Mouse (Mus musculus): ENCODE measurements around the gene Pdcd1lg2. TPM values are rescaled to one million over a fixed set of nuclear protein-coding genes. Genes with fewer than 3 reads are reported as not detected.

The Pdcd1lg2 gene
- polyA plus RNA-seq, 1 experiment from 2014 or later, result 0.26 TPM

GRCm38 (mm10) chr19:29368671-29369309 is 41.9 kb upstream of the Pdcd1lg2 start:
- ATAC-seq (no peak), DNase-seq (ENCODE audit: low read depth, low spot score) (no peak)
- in situ Hi-C loops (cut with MboI; ENCODE audit: low pct_unique_long_range_greater_than_20kb), result loop anchor here (5.0 kb wide), 1 partner anchor 134 kb away; no protein-coding TSS in a partner anchor
- no peaks in the 10 kb centered on the region for H3K27me3 ChIP-seq
- CTCF ChIA-PET, result interaction anchor here (1.2 to 2.4 kb wide), 2 partner anchors 13 to 101 kb away, joined by 3 to 11 read pairs; no protein-coding TSS in a partner anchor
- POLR2A ChIA-PET, result interaction anchor here (0.6 to 0.7 kb wide), 2 partner anchors 18 to 108 kb away, joined by 3 read pairs; no protein-coding TSS in a partner anchor
- TF ChIP-seq CTCF (IDR thresholded peaks at IDR 0.05), result no peak

GRCm38 (mm10) chr19:29370112-29370511 is 40.6 kb upstream of the Pdcd1lg2 start:
- POLR2A ChIA-PET, result interaction anchor here (0.6 kb wide), 1 partner anchor 95 kb away, joined by 6 read pairs; no protein-coding TSS in a partner anchor
- no peak for DNase-seq (ENCODE audit: low read depth, low spot score)

GRCm38 (mm10) chr19:29370545-29371283 is 40.0 kb upstream of the Pdcd1lg2 start:
- in situ Hi-C loops (cut with MboI; ENCODE audit: low pct_unique_long_range_greater_than_20kb), result no loop called here
- no peak for TF ChIP-seq CTCF (IDR thresholded peaks at IDR 0.05)
- CTCF ChIA-PET, result interaction anchor here (0.7 to 2.3 kb wide), 6 partner anchors 13 to 131 kb away, joined by 3 to 9 read pairs (median 4); no protein-coding TSS in a partner anchor
- POLR2A ChIA-PET, result interaction anchor here (0.6 kb wide), 1 partner anchor 95 kb away, joined by 6 read pairs; no protein-coding TSS in a partner anchor
- ATAC-seq (no peak), DNase-seq (ENCODE audit: low read depth, low spot score) (no peak)
- H3K27me3 ChIP-seq, result no peaks in the 10 kb centered on the region

More at GRCm38 (mm10) chr19:29370112-29370511, 40.6 kb upstream of the Pdcd1lg2 start:
- H3K27me3 ChIP-seq, result no peaks in the 10 kb centered on the region
- CTCF ChIA-PET, result interaction anchor here (0.9 to 1.5 kb wide), 2 partner anchors 15 to 126 kb away, joined by 3 to 4 read pairs; no protein-coding TSS in a partner anchor
- TF ChIP-seq CTCF (IDR thresholded peaks at IDR 0.05), result no peak
- ATAC-seq, result no peak
- in situ Hi-C loops (cut with MboI; ENCODE audit: low pct_unique_long_range_greater_than_20kb), result no loop called here

- ChIA-PET CTCF (interaction anchor here (0.7 to 2.3 kb wide), 8 partner anchors 12 to 131 kb away, joined by 3 to 9 read pairs (median 3); no protein-coding TSS in a partner anchor), POLR2A (interaction anchor here (0.7 kb wide), 1 partner anchor 11 kb away, joined by 3 read pairs; no protein-coding TSS in a partner anchor)
- no peak for ATAC-seq
- DNase-seq (ENCODE audit: low read depth, low spot score), result no peak
- TF ChIP-seq CTCF (IDR thresholded peaks at IDR 0.05), result no peak
- in situ Hi-C loops (cut with MboI; ENCODE audit: low pct_unique_long_range_greater_than_20kb), result no loop called here
- no peaks in the 10 kb centered on the region for H3K27me3 ChIP-seq
These were observed 39.2 kb upstream of the Pdcd1lg2 start for GRCm38 (mm10) chr19:29371284-29372081.

- DNase-seq (ENCODE audit: low read depth, low spot score) (no peak), ATAC-seq (no peak)
- in situ Hi-C loops (cut with MboI; ENCODE audit: low pct_unique_long_range_greater_than_20kb), result no loop called here
- TF ChIP-seq CTCF (IDR thresholded peaks at IDR 0.05), result no peak
- H3K27me3 ChIP-seq, result no peaks in the 10 kb centered on the region
- ChIA-PET POLR2A (interaction anchor here (0.5 to 0.7 kb wide), 2 partner anchors 10 to 25 kb away, joined by 3 to 4 read pairs; no protein-coding TSS in a partner anchor), CTCF (interaction anchor here (0.8 to 2.3 kb wide), 5 partner anchors 9 to 130 kb away, joined by 3 to 9 read pairs (median 3); no protein-coding TSS in a partner anchor)
These were observed 38.6 kb upstream of the Pdcd1lg2 start for GRCm38 (mm10) chr19:29372138-29372537.

GRCm38 (mm10) chr19:29372621-29373020 is 38.1 kb upstream of the Pdcd1lg2 start:
- POLR2A ChIA-PET, result interaction anchor here (0.5 kb wide), 1 partner anchor 24 kb away, joined by 4 read pairs; no protein-coding TSS in a partner anchor
- no peak for TF ChIP-seq CTCF (IDR thresholded peaks at IDR 0.05)
- CTCF ChIA-PET, result interaction anchor here (0.8 to 2.3 kb wide), 5 partner anchors 8 to 130 kb away, joined by 3 to 9 read pairs (median 3); no protein-coding TSS in a partner anchor
- no peaks in the 10 kb centered on the region for H3K27me3 ChIP-seq
- DNase-seq (ENCODE audit: low read depth, low spot score), result no peak
- in situ Hi-C loops (cut with MboI; ENCODE audit: low pct_unique_long_range_greater_than_20kb), result no loop called here
- no peak for ATAC-seq

- CTCF ChIA-PET, result interaction anchor here (1.3 kb wide), 1 partner anchor 13 kb away, joined by 3 read pairs; no protein-coding TSS in a partner anchor
- TF ChIP-seq CTCF (IDR thresholded peaks at IDR 0.05), result no peak
- no peak for DNase-seq (ENCODE audit: low read depth, low spot score)
- H3K27me3 ChIP-seq, result no peaks in the 10 kb centered on the region
- ATAC-seq, result no peak
- POLR2A ChIA-PET, result no interaction called here
- in situ Hi-C loops (cut with MboI; ENCODE audit: low pct_unique_long_range_greater_than_20kb), result no loop called here
These were observed 37.3 kb upstream of the Pdcd1lg2 start for GRCm38 (mm10) chr19:29373438-29373837.

- ChIA-PET POLR2A (interaction anchor here (1.0 kb wide), 1 partner anchor 8 kb away, joined by 4 read pairs; the partner anchor contains the start of genes Cd274 and Plgrkt), CTCF (interaction anchor here (1.0 to 1.6 kb wide), 3 partner anchors 16 to 126 kb away, joined by 3 to 4 read pairs (median 4); no protein-coding TSS in a partner anchor)
- no peak for ATAC-seq
- no peak for DNase-seq (ENCODE audit: low read depth, low spot score)
- in situ Hi-C loops (cut with MboI; ENCODE audit: low pct_unique_long_range_greater_than_20kb), result loop anchor here (5.0 kb wide), 1 partner anchor 82 kb away; no protein-coding TSS in a partner anchor
- H3K27me3 ChIP-seq, result no peaks in the 10 kb centered on the region
- no peak for TF ChIP-seq CTCF (IDR thresholded peaks at IDR 0.05)
These were observed 35.8 kb upstream of the Pdcd1lg2 start for GRCm38 (mm10) chr19:29374947-29375346.

- ATAC-seq (no peak), DNase-seq (ENCODE audit: low read depth, low spot score) (no peak)
- ChIA-PET CTCF (no interaction called here), POLR2A (interaction anchor here (0.6 kb wide), 1 partner anchor 121 kb away, joined by 3 read pairs; no protein-coding TSS in a partner anchor)
- TF ChIP-seq CTCF (IDR thresholded peaks at IDR 0.05), result no peak
- no peaks in the 10 kb centered on the region for H3K27me3 ChIP-seq
- in situ Hi-C loops (cut with MboI; ENCODE audit: low pct_unique_long_range_greater_than_20kb), result loop anchor here (5.0 kb wide), 1 partner anchor 81 kb away; no protein-coding TSS in a partner anchor
These were observed 34.3 kb upstream of the Pdcd1lg2 start for GRCm38 (mm10) chr19:29376382-29376781.

Measured in Patski (cell line).